Mouse (Mus musculus): ENCODE results near the gene Pdgfa. TPM values are rescaled to one million over a fixed set of nuclear protein-coding genes. Genes with fewer than 3 reads are reported as not detected.

Pdgfa gene
- polyA plus RNA-seq (2012; rRNA removed) = 23.4 and 29.3 TPM in 2 replicates

GRCm38 (mm10) chr5:138997171-138997788, at the start of gene Pdgfa:
Pdgfa (minus strand) TSS chr5:138997370.
- WGBS = 12% methylated on average over 48 of the region's 48 CpGs
- DNase-seq (ENCODE audit: low read depth, low spot score) = no peak

DNA sequence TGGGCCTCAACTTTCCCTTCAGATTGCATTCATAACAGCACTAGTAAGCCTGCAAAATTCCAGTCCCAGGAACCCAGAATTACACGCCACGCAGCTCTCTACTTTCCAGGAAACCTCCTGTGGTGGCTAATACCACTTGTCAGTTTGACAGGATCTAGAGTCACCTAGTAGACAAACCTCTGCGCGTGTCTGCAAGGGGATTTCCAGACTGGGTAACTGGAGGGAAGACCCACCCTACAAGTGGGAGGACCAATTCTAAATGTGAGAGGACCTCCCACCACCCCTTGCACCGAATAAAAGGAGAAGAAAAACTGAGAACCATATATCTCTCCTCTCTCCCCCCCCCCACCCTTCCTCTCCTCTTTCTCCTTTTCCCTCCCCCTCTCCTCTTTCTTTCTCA, 49.5 kb upstream of the Pdgfa start:
- 68% methylated on average over 5 of the region's 5 CpGs for whole genome bisulfite sequencing

GRCm38 (mm10) chr5:139043546-139043945, 46.4 kb upstream of the Pdgfa start:
- WGBS = 50% methylated on average over 4 of the region's 4 CpGs
- no peak for DNase-seq (ENCODE audit: low read depth, low spot score)

More for the DNA sequence above, 49.5 kb upstream of the Pdgfa start:
- DNase-seq (ENCODE audit: low read depth, low spot score) = no peak

- no peak for DNase-seq (ENCODE audit: low read depth, low spot score)
- WGBS = 85% methylated on average over 12 of the region's 12 CpGs
These were observed 45.1 kb upstream of the Pdgfa start for GRCm38 (mm10) chr5:139042299-139042698.

- WGBS = 61% methylated on average over 2 of the region's 2 CpGs
- DNase-seq (ENCODE audit: low read depth, low spot score) = no peak
These were observed 38.0 kb upstream of the Pdgfa start for GRCm38 (mm10) chr5:139035171-139035570.

- no peak for DNase-seq (ENCODE audit: low read depth, low spot score)
- 54% methylated on average over 6 of the region's 6 CpGs for whole genome bisulfite sequencing
These were observed 37.6 kb upstream of the Pdgfa start for GRCm38 (mm10) chr5:139034746-139035145.

DNA sequence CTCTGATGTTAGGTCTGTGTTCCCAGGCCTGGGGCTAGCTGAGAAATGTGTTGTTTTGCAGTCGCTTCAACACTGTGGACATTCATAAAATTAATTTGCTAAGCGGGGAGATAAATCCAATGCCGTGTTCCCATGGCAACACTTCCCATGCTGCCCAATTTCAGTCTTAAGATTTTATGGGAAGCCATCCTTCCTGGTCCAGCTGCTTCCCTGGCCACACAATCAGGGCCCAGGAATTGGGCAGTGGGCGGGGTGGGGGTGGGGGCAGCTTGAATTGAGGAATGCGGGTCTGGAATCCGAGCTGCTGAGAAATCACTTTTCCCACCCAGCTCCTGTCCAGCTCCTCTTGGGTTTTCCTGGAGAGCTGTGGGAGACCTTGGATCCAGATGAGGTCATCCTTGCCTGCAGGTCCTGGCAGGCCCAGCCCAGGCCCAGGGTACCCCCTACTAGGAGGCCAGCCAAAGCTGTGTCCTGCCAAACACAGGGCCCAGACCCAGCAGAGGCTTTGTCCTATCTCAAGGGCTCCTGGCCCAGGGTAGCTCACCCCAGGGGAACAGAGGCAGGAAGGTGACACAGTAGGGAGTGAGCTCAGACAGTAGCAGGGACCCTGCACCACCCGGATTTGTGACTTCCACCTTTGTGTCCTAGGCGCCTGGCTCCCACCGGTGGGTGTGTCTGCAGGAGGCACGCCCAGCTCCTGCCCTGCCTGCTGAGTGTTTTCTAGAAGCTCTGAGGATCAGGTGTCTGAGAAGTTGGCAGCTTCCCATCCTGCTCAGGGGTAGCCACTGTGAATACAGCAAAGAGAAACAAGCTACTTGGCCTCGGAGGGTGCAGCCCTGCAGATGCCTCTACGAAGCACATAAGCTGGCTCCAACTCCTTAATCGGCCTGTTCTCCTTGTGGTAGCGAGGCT, 36.5 kb upstream of the Pdgfa start:
- 50% methylated on average over 14 of the region's 14 CpGs for WGBS
- DNase-seq (ENCODE audit: low read depth, low spot score) = no peak

- WGBS = 53% methylated on average over 15 of the region's 15 CpGs
- no peak for DNase-seq (ENCODE audit: low read depth, low spot score)
These were observed 30.4 kb upstream of the Pdgfa start for GRCm38 (mm10) chr5:139027603-139028002.

GRCm38 (mm10) chr5:139024351-139025105, 27.4 kb upstream of the Pdgfa start:
- no peak for DNase-seq (ENCODE audit: low read depth, low spot score)
- 75% methylated on average over 12 of the region's 12 CpGs for WGBS

- DNase-seq (ENCODE audit: low read depth, low spot score) = no peak
- 51% methylated on average over 6 of the region's 6 CpGs for WGBS
These were observed 23.4 kb upstream of the Pdgfa start for GRCm38 (mm10) chr5:139020595-139020994.

DNA sequence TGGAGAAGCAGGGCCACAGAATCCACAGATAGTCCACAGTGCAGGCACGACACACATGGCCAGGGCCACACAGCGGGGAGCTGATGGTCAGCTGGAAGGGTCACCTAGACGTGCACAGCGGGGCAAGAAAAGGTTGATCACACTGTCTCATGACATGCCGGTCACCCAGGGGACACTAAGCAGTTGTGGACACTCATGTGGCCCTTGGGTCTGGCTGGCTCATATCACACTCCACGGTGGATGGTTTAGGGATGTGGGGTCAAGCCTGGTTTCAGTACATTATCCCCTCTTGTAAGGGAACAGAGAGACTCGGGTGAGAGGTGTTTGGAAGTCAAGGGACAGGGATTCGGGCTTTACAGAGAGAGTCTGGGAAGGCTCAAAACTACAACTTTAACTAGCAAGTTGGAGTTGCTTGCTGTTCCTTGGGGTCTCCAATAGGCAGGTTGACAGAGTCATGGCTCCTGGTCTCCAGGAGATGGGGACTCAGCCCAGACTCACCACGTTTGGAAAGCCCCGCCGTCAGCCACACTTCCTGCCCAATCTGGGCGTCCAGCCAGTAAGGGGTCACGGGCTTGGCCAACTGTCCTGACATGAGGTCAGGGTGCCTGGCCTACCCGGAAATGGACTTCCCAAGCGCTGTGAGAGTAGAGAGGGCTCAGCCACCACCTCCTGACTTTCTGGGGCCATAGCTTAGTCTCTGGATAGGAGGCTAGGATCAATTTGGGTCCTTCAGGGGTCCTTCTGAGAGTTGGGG, 20.4 kb upstream of the Pdgfa start:
- DNase-seq (ENCODE audit: low read depth, low spot score) = no peak
- 68% methylated on average over 15 of the region's 15 CpGs for WGBS

DNA sequence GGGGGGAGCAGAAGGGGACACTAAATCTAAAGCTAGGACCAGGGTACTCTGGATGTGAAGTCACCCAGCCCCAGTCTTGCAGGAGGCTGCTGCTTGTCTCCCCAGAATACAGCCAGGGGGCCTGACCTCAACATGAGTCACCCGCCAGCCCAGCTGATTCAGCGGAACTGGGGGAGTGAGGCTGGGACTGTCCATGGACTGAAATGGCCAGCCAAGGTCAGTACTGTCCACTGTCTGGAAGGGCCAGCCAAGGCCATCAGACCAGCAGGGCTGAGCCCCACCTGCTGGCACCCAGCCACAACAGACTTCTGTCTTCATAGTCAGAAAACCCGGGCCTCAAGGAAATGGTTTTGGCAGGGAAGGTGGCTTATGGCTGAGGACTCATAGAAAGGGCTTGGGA, 17.9 kb upstream of the Pdgfa start:
- DNase-seq (ENCODE audit: low read depth, low spot score) = no peak
- WGBS = 56% methylated on average over 3 of the region's 3 CpGs

DNA sequence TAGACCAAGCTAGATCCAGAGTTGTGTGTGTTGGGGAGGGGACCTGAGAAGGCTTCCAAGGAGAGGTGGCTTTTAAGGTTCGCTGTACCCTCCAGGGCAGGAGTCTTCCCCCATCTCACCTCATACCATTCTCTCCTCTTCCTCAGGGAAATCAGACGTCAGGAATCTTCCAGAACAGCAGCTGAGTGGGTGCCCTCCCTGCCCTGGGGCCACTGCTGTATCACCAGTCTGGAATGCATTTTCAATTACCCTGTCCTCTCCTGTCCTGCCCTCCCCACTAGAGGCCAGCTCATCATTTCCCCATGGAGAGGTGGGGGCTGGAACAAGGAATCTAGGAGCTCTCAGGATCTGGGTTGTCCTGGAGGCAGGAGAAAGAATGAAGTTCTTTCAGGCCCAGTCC, 13.5 kb upstream of the Pdgfa start:
- DNase-seq (ENCODE audit: low read depth, low spot score) = no peak
- WGBS = 78% methylated on average over 2 of the region's 2 CpGs

- 29% methylated on average over 4 of the region's 4 CpGs for WGBS
- no peak for DNase-seq (ENCODE audit: low read depth, low spot score)
These were observed 10.1 kb upstream of the Pdgfa start for GRCm38 (mm10) chr5:139007141-139007775.

DNA sequence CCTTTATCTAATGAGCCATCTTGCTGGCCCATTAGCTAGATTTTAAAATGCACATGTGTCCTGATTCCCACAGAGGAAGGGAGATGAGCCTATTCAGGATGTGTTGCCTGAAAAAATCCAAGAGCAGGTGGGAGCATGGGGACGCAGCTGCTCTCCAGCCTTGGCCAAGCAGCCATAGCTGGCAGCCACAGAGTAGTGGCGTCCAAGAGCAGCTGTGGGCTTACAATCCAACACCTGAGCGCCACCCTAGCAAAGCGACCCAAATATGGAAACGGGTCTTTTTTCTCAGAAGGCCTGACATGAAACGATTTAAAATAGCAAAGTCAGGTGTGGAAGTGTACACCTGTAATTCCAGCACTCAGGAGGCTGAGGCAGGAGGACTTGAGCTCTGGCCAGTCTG, 7.4 kb upstream of the Pdgfa start:
- 83% methylated on average over 6 of the region's 6 CpGs for WGBS
- DNase-seq (ENCODE audit: low read depth, low spot score) = no peak

DNA sequence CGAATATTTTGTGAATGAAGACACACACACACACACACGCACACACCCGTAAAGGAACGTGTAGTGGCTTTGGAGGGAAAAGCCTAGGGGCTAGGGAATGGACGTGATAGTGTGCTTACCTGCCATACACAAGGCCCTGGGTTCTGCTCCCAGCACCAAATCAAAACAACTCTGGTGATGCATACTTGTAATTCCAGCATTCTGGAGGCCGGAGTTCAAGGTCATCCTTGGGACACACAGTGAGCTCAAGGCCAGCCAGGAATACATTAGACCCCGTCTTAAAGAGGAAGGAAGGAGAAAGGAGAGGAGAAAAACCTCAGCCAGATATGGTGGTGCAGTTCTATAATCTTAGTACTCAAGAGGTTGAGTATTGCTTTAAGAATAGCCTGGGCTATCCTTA, 2.5 kb upstream of the Pdgfa start:
- WGBS = 83% methylated on average over 7 of the region's 7 CpGs

GRCm38 (mm10) chr5:138997936-138998580, 888 bp upstream of the Pdgfa start:
- DNase-seq (ENCODE audit: low read depth, low spot score) = no peak
- 5% methylated on average over 30 of the region's 30 CpGs for whole genome bisulfite sequencing

More for the DNA sequence above, 2.5 kb upstream of the Pdgfa start:
- DNase-seq (ENCODE audit: low read depth, low spot score) = no peak

- no peak for DNase-seq (ENCODE audit: low read depth, low spot score)
- WGBS = 36% methylated on average over 24 of the region's 24 CpGs
These were observed 672 bp downstream of the Pdgfa start for GRCm38 (mm10) chr5:138996322-138997073.
